Mouse (Mus musculus) liver, embryonic 14.5 days (tissue): ENCODE measurements around the gene Tpst2. TPM values are rescaled to one million over a fixed set of nuclear protein-coding genes. Genes with fewer than 3 reads are reported as not detected.

Experiments
- ATAC-seq: fragments of 200-750 bp; cut with Nextera tagmentation; 2 replicates; pipeline ENCODE4 v1.8.0; 2017; ENCODE audit warnings: moderate number of reproducible peaks, mild to moderate bottlenecking, moderate library complexity; ENCODE audit not compliant: insufficient read depth
- DNase-seq, 3 experiments: peaks; one replicate each; pipeline ENCODE4 v3.0.0-alpha.2; 2012 to 2013; ENCODE audit warnings: low read depth in 3 of 3, low spot score in 3 of 3
- H3K27ac ChIP-seq: fragments of 300-500 bp; sonication (generic); 2 replicates; pipeline ENCODE4 v1.5.1; 2014; ENCODE audit warnings: moderate library complexity, mild to moderate bottlenecking, control low read depth, inconsistent platforms
- H3K27me3 ChIP-seq: fragments of 300-500 bp; sonication (generic); 2 replicates; pipeline ENCODE4 v1.6.1; 2014; ENCODE audit warnings: mild to moderate bottlenecking, low read length, moderate library complexity; ENCODE audit not compliant: control insufficient read depth, insufficient read depth
- H3K36me3 ChIP-seq: fragments of 300-500 bp; sonication (generic); replicated peaks from 2 replicates; pipeline ENCODE4 v1.6.1; 2014; ENCODE audit warnings: low read depth; ENCODE audit not compliant: control insufficient read depth, insufficient read depth
- H3K4me1 ChIP-seq, 2 experiments: fragments of 200-500 bp in 1 of 2; fragments of 300-500 bp in 1 of 2; sonication (generic) in 1 of 2; replicated peaks; 2 replicates each; pipeline ENCODE4 v1.6.1; 2012 to 2014; ENCODE audit warnings: antibody characterized with exemption in 1 of 2, inconsistent platforms in 1 of 2, low read length in 1 of 2; ENCODE audit not compliant: control insufficient read depth in 2 of 2, insufficient read depth in 2 of 2
- H3K4me2 ChIP-seq: fragments of 300-500 bp; sonication (generic); 2 replicates; pipeline ENCODE4 v1.6.1; 2014; ENCODE audit warnings: low read depth, mild to moderate bottlenecking, control low read depth, moderate library complexity
- H3K4me3 ChIP-seq, 2 experiments: fragments of 200-500 bp in 1 of 2; fragments of 300-500 bp in 1 of 2; sonication (generic) in 1 of 2; 2 replicates each; pipeline ENCODE4 v1.5.1; 2012 to 2014; ENCODE audit warnings: low read depth in 2 of 2, low read length in 2 of 2, mild to moderate bottlenecking in 2 of 2, control low read depth in 1 of 2, inconsistent platforms in 1 of 2, moderate library complexity in 1 of 2; ENCODE audit not compliant: insufficient read depth in 1 of 2
- H3K9ac ChIP-seq: fragments of 300-500 bp; sonication (generic); replicated peaks from 2 replicates; pipeline ENCODE4 v1.6.1; 2014; ENCODE audit warnings: mild to moderate bottlenecking, control low read depth, moderate library complexity
- H3K9me3 ChIP-seq: fragments of 300-500 bp; sonication (generic); 2 replicates; pipeline ENCODE4 v1.6.1; 2016; ENCODE audit warnings: low read length, mixed read lengths; ENCODE audit not compliant: control insufficient read depth
- CTCF ChIP-seq: IDR thresholded peaks from 2 replicates; pipeline ENCODE4 v1.5.1; 2016; ENCODE audit warnings: antibody characterized with exemption, low read depth, control low read depth
- EP300 ChIP-seq: IDR thresholded peaks from 2 replicates; pipeline ENCODE4 v1.6.1; 2016; ENCODE audit warnings: antibody characterized with exemption, low read depth
- WGBS: fragments of 180-500 bp; shearing (Covaris S2); extraction: QIAGEN DNeasy Blood & Tissue Kit; methylation state at CpG from one replicate; pipeline ENCODE4 v1.1.7; 2014; ENCODE audit not compliant: insufficient replicate concordance; 5-methylcytosine and 5-hydroxymethylcytosine counted together
- polyA plus RNA-seq, 2 experiments: library from polyadenylated mRNA; depleted of rRNA in 1 of 2; stranded (reverse) in 1 of 2; unstranded in 1 of 2; fragments of >200 nt; fragmentation: Nextera tagmentation in 1 of 2; extraction: Ambion mirVana in 1 of 2; gene quantifications; 2 replicates each; pipeline versions ENCODE4 v1.2.1 to v1.2.3; 2012 to 2014

The Tpst2 gene
- polyA plus RNA-seq, 2 experiments: 17.2 to 30.9 TPM

DNA sequence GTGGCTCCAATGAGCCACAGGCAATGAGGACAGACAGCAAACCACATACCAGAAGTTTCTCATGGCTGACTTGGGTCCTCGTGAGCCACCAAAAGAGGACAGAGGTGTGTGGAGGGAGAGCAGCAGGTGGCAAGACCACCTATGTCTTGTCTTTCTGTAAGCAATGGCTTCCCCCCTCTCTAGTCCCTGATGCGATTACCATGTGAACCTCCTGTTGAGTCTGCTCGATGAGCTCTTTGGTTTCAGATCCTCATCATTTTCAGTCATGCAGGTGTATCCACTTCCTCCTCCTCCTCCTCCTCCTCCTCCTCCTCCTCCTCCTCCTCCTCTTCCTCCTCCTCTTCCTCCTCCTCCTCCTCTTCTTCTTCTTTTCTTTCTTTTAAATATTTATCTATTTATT, 15.7 kb upstream of the Tpst2 start:
- Histone ChIP-seq H3K27ac (no peak overlapping the region), H3K4me2 (no peak overlapping the region), H3K9ac (no peak overlapping the region), H3K27me3 (no peaks in the 10 kb centered on the region), H3K36me3 (no peaks in the 10 kb centered on the region), H3K4me1 (peaks cover 0 to 9% of the 10 kb centered on the region in 2 experiments; a peak in 2 of 4 replicates), H3K4me3 (no peak overlapping the region), H3K9me3 (no peaks in the 10 kb centered on the region)
- no peak for ATAC-seq
- 66% methylated on average over 3 of the region's 3 CpGs for WGBS
- TF ChIP-seq EP300: no peak
- TF ChIP-seq CTCF: no peak
- no peak for DNase-seq

DNA sequence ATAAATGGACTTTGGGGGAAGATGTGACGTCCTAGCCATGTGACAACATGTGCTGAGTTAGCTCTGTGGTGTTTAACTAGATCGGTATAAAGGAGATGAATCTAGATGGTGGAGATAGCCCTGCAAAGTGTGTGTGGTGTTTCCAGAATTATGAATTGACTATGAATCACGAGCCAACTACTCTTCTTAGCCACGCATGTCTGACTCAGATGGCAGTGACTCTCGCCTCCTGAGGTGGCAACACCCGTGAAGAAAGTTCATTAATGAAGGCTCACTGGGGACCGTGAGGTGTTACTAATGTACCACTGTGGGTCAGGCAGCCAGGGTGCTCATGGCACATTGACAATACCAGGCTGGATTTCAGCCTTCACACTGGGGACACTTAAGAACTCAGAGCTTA, 12.4 kb upstream of the Tpst2 start:
- ATAC-seq: no peak
- H3K9me3 ChIP-seq: no peaks in the 10 kb centered on the region
- WGBS: 67% methylated on average over 7 of the region's 7 CpGs

GRCm38 (mm10) chr5:112265110-112265509, 11.4 kb upstream of the Tpst2 start:
- H3K27ac ChIP-seq: no peak overlapping the region
- DNase-seq (no peak), ATAC-seq (no peak)
- WGBS: 56% methylated on average over 5 of the region's 5 CpGs
- no peaks in the 10 kb centered on the region for H3K9me3 ChIP-seq
- H3K27me3 ChIP-seq: no peaks in the 10 kb centered on the region
- H3K4me3 ChIP-seq: no peak overlapping the region
- H3K36me3 ChIP-seq: no peaks in the 10 kb centered on the region
- TF ChIP-seq EP300 (no peak), CTCF (no peak)
- H3K4me1 ChIP-seq: peaks cover 0 to 16% of the 10 kb centered on the region in 2 experiments; a peak in 2 of 4 replicates
- no peak overlapping the region for H3K9ac ChIP-seq
- no peak overlapping the region; the same call in 1 of the 2 replicates for H3K4me2 ChIP-seq

More for the DNA sequence above, 12.4 kb upstream of the Tpst2 start:
- Histone ChIP-seq H3K27ac (no peak overlapping the region), H3K27me3 (no peaks in the 10 kb centered on the region), H3K9ac (no peak overlapping the region), H3K36me3 (no peaks in the 10 kb centered on the region), H3K4me2 (no peak overlapping the region), H3K4me1 (peaks cover 0 to 16% of the 10 kb centered on the region in 2 experiments; a peak in 2 of 4 replicates), H3K4me3 (no peak overlapping the region)
- no peak for DNase-seq
- no peak for TF ChIP-seq CTCF
- no peak for TF ChIP-seq EP300

GRCm38 (mm10) chr5:112265515-112265914, 11.0 kb upstream of the Tpst2 start:
- Histone ChIP-seq H3K27me3 (no peaks in the 10 kb centered on the region), H3K4me2 (peak overlapping the region; percentile 34), H3K4me1 (peaks cover 0 to 16% of the 10 kb centered on the region in 2 experiments; a peak in 2 of 4 replicates), H3K4me3 (no peak overlapping the region), H3K27ac (no peak overlapping the region), H3K9me3 (no peaks in the 10 kb centered on the region), H3K36me3 (no peaks in the 10 kb centered on the region), H3K9ac (no peak overlapping the region)
- WGBS: under 1% methylated on average over 10 of the region's 10 CpGs
- no peak for TF ChIP-seq CTCF
- no peak for TF ChIP-seq EP300
- ATAC-seq (peak; percentile 51), DNase-seq (no peak)

- no peaks in the 10 kb centered on the region for H3K9me3 ChIP-seq
- TF ChIP-seq EP300 (no peak), CTCF (no peak)
- no peak overlapping the region for H3K9ac ChIP-seq
- no peaks in the 10 kb centered on the region for H3K27me3 ChIP-seq
- H3K4me2 ChIP-seq: peak overlapping the region; percentile 34
- ATAC-seq (peak; percentile 34; the same call in 1 of the 2 replicates), DNase-seq (no peak)
- no peak overlapping the region for H3K27ac ChIP-seq
- peaks cover 0 to 16% of the 10 kb centered on the region in 2 experiments; a peak in 2 of 4 replicates for H3K4me1 ChIP-seq
- H3K4me3 ChIP-seq: no peak overlapping the region
- WGBS: 25% methylated on average over 9 of the region's 9 CpGs
- H3K36me3 ChIP-seq: no peaks in the 10 kb centered on the region
Observed at GRCm38 (mm10) chr5:112266011-112266777, 10.3 kb upstream of the Tpst2 start.
